Mouse (Mus musculus) subcutaneous adipose tissue, adult 2 months (tissue): Measurements from ENCODE around the gene Tlr3. TPM values are rescaled to one million over a fixed set of nuclear protein-coding genes. Genes with fewer than 3 reads are reported as not detected.

Experiments
- polyA plus RNA-seq: library from polyadenylated mRNA; depleted of rRNA; stranded (reverse); fragments of >200 nt; gene quantifications from 2 replicates; pipeline ENCODE4 v1.2.3, GENCODE M21; 2012; ENCODE audit warnings: low replicate concordance; rRNA removed

The Tlr3 gene
- 7.1 and 8.5 TPM in 2 replicates for polyA plus RNA-seq

GRCm38 (mm10) chr8:45410882-45411281, at the start of gene Tlr3:
Tlr3 (minus strand) TSS chr8:45411080.

GRCm38 (mm10) chr8:45381963-45382347, 28.9 kb downstream of the Tlr3 start, which contains the start of gene Fam149a:
Fam149a (minus strand) TSS chr8:45382291.

Other genes starting within 250 kb of the Tlr3 start
- gene F11, start 149.0 kb downstream of the Tlr3 start, polyA plus RNA-seq = not detected in 2 replicates
- gene Klkb1, start 116.2 kb downstream of the Tlr3 start, polyA plus RNA-seq = 0.12 and 0.13 TPM in 2 replicates
- gene Gm45753, start 102.6 kb downstream of the Tlr3 start, polyA plus RNA-seq = not detected in 2 replicates
- 7.5 and 20.2 TPM in 2 replicates for gene Cyp4v3, start 77.9 kb downstream of the Tlr3 start, polyA plus RNA-seq
- 10.9 and 13.6 TPM in 2 replicates for gene Fam149a, start 28.8 kb downstream of the Tlr3 start, polyA plus RNA-seq
- 19.5 and 46.8 TPM in 2 replicates for gene Sorbs2, start 96.7 kb upstream of the Tlr3 start, polyA plus RNA-seq